ENCODE assay signal across 13 mouse cellular contexts in the genomic region with DNA sequence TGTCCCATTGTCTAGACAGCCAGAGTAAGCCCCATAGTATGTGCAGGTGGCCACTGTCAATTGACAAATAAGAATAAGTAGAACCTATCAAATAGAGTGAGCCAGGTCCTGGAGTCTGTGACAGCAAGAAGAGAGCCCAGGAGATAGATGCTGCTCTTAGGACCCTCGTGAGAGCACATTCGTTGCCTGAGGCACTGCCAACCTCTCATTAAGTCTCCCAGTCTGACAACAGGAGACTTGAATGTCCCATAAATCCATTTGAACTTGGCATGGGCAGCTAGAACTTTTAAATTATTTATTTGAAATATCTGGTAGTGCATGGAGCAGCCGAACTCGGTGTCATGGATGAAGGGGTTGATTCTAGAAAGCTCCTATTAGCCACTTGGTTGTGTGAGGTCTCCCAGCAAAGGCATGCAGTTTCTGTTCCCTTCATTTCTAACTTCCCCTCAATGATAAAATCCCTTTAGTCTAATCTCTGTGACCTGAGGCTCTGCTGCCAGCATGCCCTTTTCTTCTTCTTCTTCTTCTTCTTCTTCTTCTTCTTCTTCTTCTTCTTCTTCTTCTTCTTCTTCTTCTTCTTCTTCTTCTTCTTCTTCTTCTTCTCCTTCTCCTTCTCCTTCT.
"Had no signal": no experiment of that assay in that cellular context is flagged by ENCODE, and none has a peak within 500 bp of the region (broad histone marks: within the 10 kb centered on the region; RNA-seq: fewer than 3 reads in every experiment).

No protein-coding gene starts in this region.

- H3K36me3 ChIP-seq: limb, embryonic 13.5 days; midbrain, embryonic 15.5 days; stomach, embryonic 15.5 days had no signal

- H3K27me3 ChIP-seq: limb, embryonic 13.5 days; midbrain, embryonic 15.5 days; stomach, embryonic 15.5 days had no signal

- H3K4me2 ChIP-seq: limb, embryonic 13.5 days; midbrain, embryonic 11.5 days; midbrain, embryonic 15.5 days; stomach, embryonic 15.5 days had no signal

- H3K4me1 ChIP-seq: stomach, embryonic 15.5 days had no signal

- H3K27ac ChIP-seq: limb, embryonic 13.5 days; liver, embryonic 14.5 days; midbrain, embryonic 15.5 days; stomach, embryonic 15.5 days had no signal

- H3K4me3 ChIP-seq: limb, embryonic 13.5 days; megakaryocyte, embryonic 14.5 days; midbrain, embryonic 15.5 days; stomach, embryonic 15.5 days had no signal

- H3K9ac ChIP-seq: limb, embryonic 13.5 days; liver, embryonic 14.5 days; midbrain, embryonic 15.5 days; stomach, embryonic 15.5 days had no signal

- ATAC-seq: midbrain, embryonic 15.5 days had no signal

- DNase-seq: kidney, postnatal 10 days; kidney, postnatal 4 days; left cerebral cortex, postnatal 4 days; lung, adult 2 months; lung, postnatal 36 days; thymus, adult 2 months; thymus, postnatal 25 days had no signal

- H3K9me3 ChIP-seq: limb, embryonic 13.5 days; megakaryocyte, embryonic 14.5 days; midbrain, embryonic 15.5 days; stomach, embryonic 15.5 days had no signal
